In the genomic region with DNA sequence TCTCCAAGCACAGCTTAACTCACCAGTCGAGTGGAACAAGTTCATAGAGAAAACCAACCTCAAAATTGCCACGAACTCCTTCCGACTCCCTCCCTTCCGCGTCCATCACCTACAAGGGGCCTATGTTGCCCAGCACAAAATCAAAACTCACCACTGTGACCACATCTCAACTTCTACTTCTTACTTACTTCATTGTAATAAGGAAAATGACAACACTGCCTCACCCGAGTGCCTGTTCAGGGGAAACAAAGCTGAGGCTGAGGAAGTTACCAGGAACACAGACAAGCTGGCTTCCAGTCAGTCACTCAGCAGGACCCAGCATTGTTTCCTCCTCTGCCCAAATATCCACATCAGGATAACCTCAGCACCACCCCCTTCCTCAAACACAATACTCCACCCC, we compare ENCODE assay signal across 18 mouse cellular contexts. TPM values are rescaled to one million over a fixed set of nuclear protein-coding genes. Genes with fewer than 3 reads are reported as not detected.
DNase-seq lines count a peak whose midpoint lies in the region; ATAC-seq lines count a peak whose summit lies in the region.
"Had no signal": no experiment of that assay in that cellular context is flagged by ENCODE, and none has a peak within 500 bp of the region (broad histone marks: within the 10 kb centered on the region; RNA-seq: fewer than 3 reads in every experiment).

No protein-coding gene starts in this region.

- H3K27me3 ChIP-seq in forebrain, embryonic 15.5 days, result no peaks in the 10 kb centered on the region
- H3K27me3 ChIP-seq: embryonic facial prominence, embryonic 15.5 days; forebrain, embryonic 13.5 days; heart, embryonic 12.5 days; limb, embryonic 12.5 days had no signal

- H3K9me3 ChIP-seq in forebrain, embryonic 15.5 days, result no peaks in the 10 kb centered on the region
- H3K9me3 ChIP-seq: embryonic facial prominence, embryonic 15.5 days; forebrain, embryonic 13.5 days; heart, embryonic 12.5 days; limb, embryonic 12.5 days had no signal

- H3K4me1 ChIP-seq in forebrain, embryonic 15.5 days, result peaks cover 3% of the 10 kb centered on the region; the same call in 1 of the 2 replicates

- no peak overlapping the region for H3K27ac ChIP-seq in forebrain, embryonic 15.5 days (replicated peaks)
- H3K27ac ChIP-seq: embryonic facial prominence, embryonic 15.5 days; forebrain, embryonic 13.5 days; limb, embryonic 12.5 days had no signal

- no peak overlapping the region for H3K4me3 ChIP-seq in forebrain, embryonic 15.5 days
- H3K4me3 ChIP-seq: embryonic facial prominence, embryonic 15.5 days; forebrain, embryonic 13.5 days; heart, embryonic 12.5 days; left cerebral cortex, adult 2 months; limb, embryonic 12.5 days had no signal

- H3K9ac ChIP-seq in forebrain, embryonic 15.5 days (replicated peaks), result no peak overlapping the region
- H3K9ac ChIP-seq: embryonic facial prominence, embryonic 15.5 days; forebrain, embryonic 13.5 days; heart, embryonic 12.5 days; limb, embryonic 12.5 days had no signal

- no peak overlapping the region for H3K4me2 ChIP-seq in forebrain, embryonic 15.5 days (replicated peaks)
- H3K4me2 ChIP-seq: embryonic facial prominence, embryonic 15.5 days; forebrain, embryonic 13.5 days; heart, embryonic 12.5 days; limb, embryonic 12.5 days had no signal

- 0 out of 2 replicates have a peak, but pooled peaks have one; percentile 7 for ATAC-seq in common myeloid progenitor, adult 5-6 weeks (replicated peaks; ENCODE audit: low read depth, poor library complexity, severe bottlenecking)
- ATAC-seq in monocyte, adult 5-6 weeks (replicated peaks; ENCODE audit: insufficient number of reproducible peaks, low FRiP score, low TSS enrichment, poor library complexity, severe bottlenecking), result peak; percentile 59
- ATAC-seq in forebrain, embryonic 15.5 days (replicated peaks), result no peak
- ATAC-seq: forebrain, embryonic 13.5 days; hindbrain, embryonic 16.5 days had no signal

- no peaks in the 10 kb centered on the region for H3K36me3 ChIP-seq in forebrain, embryonic 15.5 days
- H3K36me3 ChIP-seq: embryonic facial prominence, embryonic 15.5 days; heart, embryonic 12.5 days; limb, embryonic 12.5 days had no signal

- peak; percentile 58 for DNase-seq in lung, postnatal 25 days (ENCODE audit: low spot score)
- no peak for DNase-seq in lung, adult 18-20 months
- peak; percentile 60 for DNase-seq in R1 (ENCODE audit: low read depth, low spot score)
- no peak for DNase-seq in adrenal gland, adult 8-10 months
- DNase-seq: cerebellum, adult 18-20 months; gastrocnemius, postnatal 25 days; kidney, adult 18-20 months; midbrain, embryonic 14.5 days; right cerebral cortex, postnatal 14 days had no signal

- WGBS in forebrain, embryonic 15.5 days, result 84% methylated on average over 6 of the region's 6 CpGs

RNA-seq across cellular contexts. Expression of a gene that starts 29.3 kb away (rescaled TPM):
- total RNA-seq in common myeloid progenitor, adult 5-6 weeks (2017), result 14.1 and 14.8 TPM in 2 replicates
- 13.0 to 38.8 TPM (median 18.7 TPM) in 3 replicates for total RNA-seq in monocyte, adult 5-6 weeks (2017)
- polyA plus RNA-seq in forebrain, embryonic 15.5 days (2015; fragmentation: Nextera tagmentation; extraction: Ambion mirVana), result 101 and 104 TPM in 2 replicates
- 10 to 100 TPM; 46.1 to 55.5 (median 53.4) TPM for total RNA-seq in adrenal gland, adult 8-10 months (2022)

Comparison
In these comparisons a context has a peak if more than half of its experiments do, and no peak if none do; other contexts are left out.
1. DNase-seq: peak in lung, postnatal 25 days (single experiment) and R1 (single experiment); none in lung, adult 18-20 months (0 of 2) and adrenal gland, adult 8-10 months (single experiment).